Comparison of ENCODE assay signal across 8 mouse cellular contexts in genomic region chr19:4756193-4756911, GRCm38 (mm10). TPM values are rescaled to one million over a fixed set of nuclear protein-coding genes. Genes with fewer than 3 reads are reported as not detected.
DNase-seq lines count a peak whose midpoint lies in the region; ATAC-seq lines count a peak whose summit lies in the region.

Gene Rbm4b (plus strand): TSS chr19:4756497.

- H3K4me2 ChIP-seq in hindbrain, embryonic 11.5 days (replicated peaks; ENCODE audit: low read depth, low read length): peak within 1 kb of the TSS; percentile 67

- under 1% methylated on average over 65 of the region's 65 CpGs for WGBS in hindbrain, embryonic 11.5 days

- H3K4me1 ChIP-seq in hindbrain, embryonic 11.5 days (replicated peaks; ENCODE audit: control insufficient read depth, insufficient read depth, low read length): peaks cover 3% of the 10 kb centered on the region; the same call in 1 of the 2 replicates

- peak within 1 kb of the TSS; percentile 68 for H3K4me3 ChIP-seq in hindbrain, embryonic 11.5 days (ENCODE audit: low read depth, low read length)

- no peaks in the 10 kb centered on the region for H3K9me3 ChIP-seq in hindbrain, embryonic 11.5 days (ENCODE audit: control insufficient read depth, low read length)

- peak within 1 kb of the TSS; percentile 97 for H3K27ac ChIP-seq in hindbrain, embryonic 11.5 days (ENCODE audit: low read depth, low read length)

- H3K36me3 ChIP-seq in hindbrain, embryonic 11.5 days (ENCODE audit: control insufficient read depth, insufficient read depth, low read length): no peaks in the 10 kb centered on the region

- DNase-seq in MEL-GATA-1-ER (ENCODE audit: extremely low read depth, low read depth): peak; percentile 69
- peak; percentile 97 for DNase-seq in cerebellum, adult 8-10 months
- DNase-seq in hindbrain, embryonic 11.5 days (ENCODE audit: low spot score): peak; percentile 100
- DNase-seq in layer of hippocampus, postnatal 10 days (ENCODE audit: low spot score in 2 of 2): peak; percentile 97 to 99
- peak; percentile 97 for DNase-seq in lung, postnatal 10 days
- DNase-seq in ovary, postnatal 36 days (ENCODE audit: low spot score): peak; percentile 97
- peak; percentile 99 for DNase-seq in thymus, postnatal 25 days

- H3K9ac ChIP-seq in hindbrain, embryonic 11.5 days (ENCODE audit: low read depth, low read length): peak within 1 kb of the TSS; percentile 86

- peak; percentile 64 for ATAC-seq in frontal cortex, adult (ENCODE audit: low TSS enrichment)
- ATAC-seq in hindbrain, embryonic 11.5 days (ENCODE audit: low FRiP score): peak; percentile 97

- H3K27me3 ChIP-seq in hindbrain, embryonic 11.5 days (ENCODE audit: control insufficient read depth, insufficient read depth, low read length): no peaks in the 10 kb centered on the region

RNA-seq across cellular contexts. Expression of gene Rbm4b, which starts in this region (rescaled TPM):
- 146 and 154 TPM in 2 replicates for polyA plus RNA-seq in hindbrain, embryonic 11.5 days (2014; fragmentation: Nextera tagmentation; extraction: Ambion mirVana)
- 10 to 100 TPM; 16.6 to 16.8 TPM for total RNA-seq in layer of hippocampus, postnatal 10 days (2021)

Comparison
In these comparisons a context has a peak if more than half of its experiments do, and no peak if none do; other contexts are left out.
1. Peak in every context shown above with its lines: DNase-seq, ATAC-seq, H3K4me3 ChIP-seq and H3K27ac ChIP-seq.